Mouse (Mus musculus) stomach, postnatal 0 days (tissue): Measurements from ENCODE around the gene Parn.

Experiments used
- CTCF ChIP-seq: IDR thresholded peaks from 2 replicates; pipeline ENCODE4 v1.5.1; 2016; ENCODE audit warnings: antibody characterized with exemption, low read depth, mild to moderate bottlenecking, moderate library complexity
- EP300 ChIP-seq: optimal IDR thresholded peaks from 2 replicates; pipeline ENCODE3; 2016; ENCODE audit warnings: antibody characterized with exemption

DNA sequence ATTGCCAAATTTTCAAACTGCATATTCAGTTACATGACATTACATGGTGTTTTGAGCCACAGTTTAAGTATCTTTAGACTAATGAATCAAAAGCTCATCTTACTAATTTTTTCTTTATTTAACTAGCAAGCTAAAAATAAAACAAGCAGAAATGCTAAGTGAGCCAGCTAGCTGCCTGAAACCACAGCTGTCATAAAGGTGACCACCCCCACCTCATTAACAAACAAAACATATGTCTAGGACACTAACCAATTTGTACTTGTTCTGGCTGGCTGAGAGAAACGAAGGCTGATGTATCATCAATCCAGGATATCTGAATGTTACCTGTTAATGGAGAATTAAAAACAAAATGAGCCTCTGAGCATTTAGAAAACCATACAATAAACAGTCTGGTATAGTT is 65.2 kb downstream of the Parn start:
- TF ChIP-seq CTCF (no peak), EP300 (no peak)
